Mouse (Mus musculus) neural tube, embryonic 12.5 days (tissue): Measurements from ENCODE around the gene Mgat3. TPM values are rescaled to one million over a fixed set of nuclear protein-coding genes. Genes with fewer than 3 reads are reported as not detected.

Experiments
- ATAC-seq: fragments of 200-750 bp; cut with Nextera tagmentation; 2 replicates; pipeline ENCODE4 v1.8.0; 2017; ENCODE audit warnings: low read depth, mild to moderate bottlenecking, moderate TSS enrichment, moderate library complexity; ENCODE audit not compliant: low FRiP score
- H3K27ac ChIP-seq: fragments of 300-500 bp; sonication (generic); 2 replicates; pipeline ENCODE4 v1.5.1; 2016
- H3K27me3 ChIP-seq: fragments of 300-500 bp; sonication (generic); replicated peaks from 2 replicates; pipeline ENCODE4 v1.6.1; 2016; ENCODE audit warnings: mild to moderate bottlenecking
- H3K36me3 ChIP-seq: fragments of 300-500 bp; sonication (generic); 2 replicates; pipeline ENCODE4 v1.6.1; 2016; ENCODE audit warnings: mild to moderate bottlenecking
- H3K4me1 ChIP-seq: fragments of 300-500 bp; sonication (generic); 2 replicates; pipeline ENCODE4 v1.6.1; 2016
- H3K4me2 ChIP-seq: fragments of 300-500 bp; sonication (generic); replicated peaks from 2 replicates; pipeline ENCODE4 v1.6.1; 2016; ENCODE audit warnings: mild to moderate bottlenecking
- H3K4me3 ChIP-seq: fragments of 300-500 bp; sonication (generic); 2 replicates; pipeline ENCODE4 v1.5.1; 2016
- H3K9ac ChIP-seq: fragments of 300-500 bp; sonication (generic); 2 replicates; pipeline ENCODE4 v1.6.1; 2016; ENCODE audit warnings: mild to moderate bottlenecking
- H3K9me3 ChIP-seq: fragments of 300-500 bp; sonication (generic); 2 replicates; pipeline ENCODE4 v1.6.1; 2016; ENCODE audit warnings: mild to moderate bottlenecking
- WGBS: fragments of 180-500 bp; shearing (Covaris S2); methylation state at CpG from one replicate; pipeline ENCODE4 v1.1.7; 2016; 5-methylcytosine and 5-hydroxymethylcytosine counted together
- polyA plus RNA-seq: library from polyadenylated mRNA; unstranded; fragments of >200 nt; fragmentation: Nextera tagmentation; extraction: Ambion mirVana; gene quantifications from 2 replicates; pipeline ENCODE4 v1.2.1, GENCODE M21; 2016

Mgat3 gene
- polyA plus RNA-seq: 13.7 and 13.8 TPM in 2 replicates

DNA sequence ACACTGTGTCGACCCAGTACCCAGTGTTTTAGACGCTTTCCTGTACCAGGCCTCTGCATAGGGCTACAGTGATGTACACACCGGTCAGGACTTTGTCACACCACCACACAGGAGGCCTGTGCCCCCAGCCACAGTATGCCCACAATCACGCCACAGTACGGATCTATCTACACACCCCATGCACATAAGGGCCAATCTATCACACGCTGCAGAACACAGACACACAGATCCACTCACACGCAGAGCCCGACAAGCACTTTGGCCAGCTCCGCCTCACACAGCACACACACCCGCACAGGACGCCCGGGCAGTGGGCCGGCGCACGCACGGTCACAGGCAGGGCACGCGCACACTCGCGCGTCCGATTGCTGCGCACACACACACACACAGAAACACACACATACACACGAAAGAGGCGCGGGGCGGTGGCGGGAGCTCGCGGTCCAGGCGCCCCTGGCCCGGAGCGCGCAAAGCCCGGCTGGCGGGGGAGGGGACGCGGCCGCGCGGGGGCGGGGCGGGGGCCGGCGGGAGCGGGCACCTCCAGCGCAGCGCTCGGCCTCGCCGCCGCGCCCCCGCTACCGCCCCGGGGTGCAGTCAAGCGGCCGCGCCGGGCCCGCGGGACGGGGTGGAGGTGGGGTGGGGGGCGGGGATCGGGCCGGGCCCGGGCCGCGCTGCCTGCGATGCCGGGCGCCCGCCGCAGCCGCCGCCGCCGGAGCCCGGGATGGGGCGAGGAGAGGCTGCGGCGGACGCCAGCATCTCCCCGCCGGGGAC is at the start of gene Mgat3:
Gene Mgat3, plus strand, starts transcription at position 721 of the 771 bp plus-strand sequence.
- no peaks in the 10 kb centered on the region for H3K27me3 ChIP-seq
- H3K4me3 ChIP-seq: peak within 1 kb of the TSS; percentile 96
- H3K4me1 ChIP-seq: peaks cover 20% of the 10 kb centered on the region
- no peaks in the 10 kb centered on the region for H3K9me3 ChIP-seq
- ATAC-seq: peak; percentile 62
- H3K4me2 ChIP-seq: peak within 1 kb of the TSS; percentile 85
- peak within 1 kb of the TSS; percentile 98 for H3K9ac ChIP-seq
- peak within 1 kb of the TSS; percentile 92 for H3K27ac ChIP-seq
- WGBS: 3% methylated on average over 52 of the region's 85 CpGs
- H3K36me3 ChIP-seq: no peaks in the 10 kb centered on the region

DNA sequence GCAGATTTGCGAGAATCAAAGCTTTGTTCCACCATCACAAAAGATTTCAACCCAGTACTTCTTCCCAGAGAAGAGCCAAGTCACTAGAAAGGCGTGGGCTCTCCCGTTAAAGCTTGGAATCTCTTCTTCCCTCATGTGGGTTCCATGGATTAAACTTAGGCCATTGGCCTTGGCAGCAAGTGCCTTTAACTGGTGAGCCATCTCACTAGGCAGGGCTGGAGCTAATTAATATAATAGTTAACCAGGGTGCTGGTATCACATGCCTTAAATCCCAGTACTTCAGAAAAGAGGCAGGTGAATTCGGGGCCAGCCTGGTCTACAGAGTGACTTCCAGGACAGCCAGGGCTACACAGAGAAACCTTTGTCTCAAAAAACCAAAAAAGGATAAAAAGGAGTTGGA is 48.9 kb upstream of the Mgat3 start:
- 77% methylated on average over 4 of the region's 4 CpGs for WGBS
- no peak overlapping the region for H3K4me2 ChIP-seq
- H3K9ac ChIP-seq: no peak overlapping the region
- no peaks in the 10 kb centered on the region for H3K4me1 ChIP-seq
- ATAC-seq: no peak
- no peak overlapping the region for H3K27ac ChIP-seq
- H3K9me3 ChIP-seq: no peaks in the 10 kb centered on the region
- H3K4me3 ChIP-seq: no peak overlapping the region
- no peaks in the 10 kb centered on the region for H3K36me3 ChIP-seq
- no peaks in the 10 kb centered on the region for H3K27me3 ChIP-seq

DNA sequence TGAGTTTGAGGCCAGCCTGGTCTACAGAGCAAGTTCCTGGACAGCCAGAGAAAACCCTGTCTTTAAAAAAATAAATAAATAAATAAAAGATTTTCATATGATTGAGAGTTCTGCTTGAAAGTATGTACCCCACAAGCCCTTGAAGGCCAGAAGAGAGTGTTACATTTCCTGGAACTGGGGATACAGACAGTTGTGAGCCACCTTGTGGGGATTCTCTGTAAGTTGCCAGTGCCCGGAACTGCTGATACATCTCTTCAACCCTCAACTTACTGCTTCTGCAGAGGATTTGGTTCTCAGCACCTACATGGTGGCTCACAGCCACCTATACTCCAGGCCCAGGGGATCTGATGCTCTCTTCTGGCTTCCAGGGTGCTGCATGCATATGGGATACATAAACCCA is 46.3 kb upstream of the Mgat3 start:
- Histone ChIP-seq H3K9ac (no peak overlapping the region), H3K4me1 (no peaks in the 10 kb centered on the region), H3K4me3 (no peak overlapping the region), H3K27me3 (no peaks in the 10 kb centered on the region), H3K27ac (no peak overlapping the region), H3K4me2 (no peak overlapping the region), H3K9me3 (no peaks in the 10 kb centered on the region), H3K36me3 (no peaks in the 10 kb centered on the region)
- 78% methylated on average over 1 of the region's 1 CpGs for WGBS
- no peak for ATAC-seq

DNA sequence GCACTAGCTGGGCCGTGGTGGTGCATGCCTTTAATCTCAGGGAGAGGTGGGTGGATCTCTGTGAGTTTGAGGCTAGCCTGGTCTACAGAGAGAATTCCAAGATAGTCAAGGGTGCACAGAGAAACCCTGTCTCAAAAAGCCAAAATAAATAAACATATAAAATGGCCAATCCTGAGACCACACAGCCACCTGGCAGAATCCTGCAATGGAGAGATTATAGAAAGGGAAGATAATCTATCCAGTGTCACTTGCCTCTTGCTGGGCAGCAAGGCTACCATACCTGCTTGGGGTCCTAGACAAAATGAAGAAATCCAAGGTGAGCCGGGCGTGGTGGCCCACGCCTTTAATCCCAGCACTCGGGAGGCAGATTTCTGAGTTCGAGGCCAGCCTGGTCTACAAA is 43.5 kb upstream of the Mgat3 start:
- Histone ChIP-seq H3K4me1 (peaks cover 13% of the 10 kb centered on the region), H3K4me3 (no peak overlapping the region), H3K9me3 (no peaks in the 10 kb centered on the region), H3K27ac (no peak overlapping the region), H3K9ac (no peak overlapping the region), H3K4me2 (no peak overlapping the region), H3K27me3 (no peaks in the 10 kb centered on the region), H3K36me3 (no peaks in the 10 kb centered on the region)
- WGBS: 90% methylated on average over 6 of the region's 6 CpGs
- no peak for ATAC-seq

DNA sequence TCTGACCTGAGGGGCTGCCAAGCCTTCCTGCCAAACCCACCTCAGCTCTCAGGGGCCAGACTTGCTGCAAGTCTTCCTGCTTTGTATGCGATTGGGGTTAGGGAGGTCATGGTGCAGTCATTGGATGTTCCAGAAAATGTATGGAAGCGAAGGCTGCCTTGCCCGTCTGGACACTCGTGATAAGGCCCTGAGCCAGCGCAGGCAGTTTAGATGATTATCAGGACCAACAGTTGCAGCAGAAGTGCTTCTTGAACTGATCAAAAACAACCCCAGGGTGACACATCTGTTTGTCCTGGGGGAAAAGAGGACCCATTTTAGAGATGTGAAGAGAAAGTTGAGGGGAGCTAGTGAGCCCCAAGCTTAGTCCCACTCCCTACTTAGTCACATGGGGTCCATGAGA is 42.8 kb upstream of the Mgat3 start:
- H3K9me3 ChIP-seq: no peaks in the 10 kb centered on the region
- 90% methylated on average over 5 of the region's 5 CpGs for WGBS
- H3K9ac ChIP-seq: no peak overlapping the region
- no peak overlapping the region for H3K4me2 ChIP-seq
- no peak overlapping the region for H3K27ac ChIP-seq
- H3K27me3 ChIP-seq: no peaks in the 10 kb centered on the region
- no peak for ATAC-seq
- no peaks in the 10 kb centered on the region for H3K36me3 ChIP-seq
- H3K4me1 ChIP-seq: peaks cover 13% of the 10 kb centered on the region
- no peak overlapping the region for H3K4me3 ChIP-seq

DNA sequence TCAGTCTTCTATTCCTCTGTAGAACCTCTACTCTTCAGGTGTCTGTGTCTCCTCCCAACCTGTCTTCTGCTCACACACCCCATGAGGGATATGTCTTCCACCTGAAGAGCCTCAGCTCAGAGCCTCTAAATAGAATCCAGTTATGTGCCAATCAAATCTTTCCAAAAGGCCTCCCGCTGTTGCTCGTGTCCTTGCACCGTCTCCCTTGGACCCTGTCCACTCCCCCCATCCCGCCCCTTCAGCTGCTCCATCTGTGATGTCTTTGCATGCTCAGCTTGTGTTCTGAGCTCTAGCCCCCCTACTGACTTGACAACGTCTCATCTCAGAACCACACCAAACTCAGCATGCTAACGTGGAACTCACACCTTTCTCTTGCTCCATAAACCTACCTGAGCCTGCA is 42.1 kb upstream of the Mgat3 start:
- Histone ChIP-seq H3K27me3 (no peaks in the 10 kb centered on the region), H3K27ac (no peak overlapping the region), H3K4me2 (no peak overlapping the region), H3K9me3 (no peaks in the 10 kb centered on the region), H3K9ac (no peak overlapping the region), H3K4me3 (no peak overlapping the region), H3K4me1 (peaks cover 13% of the 10 kb centered on the region), H3K36me3 (no peaks in the 10 kb centered on the region)
- no peak for ATAC-seq
- 81% methylated on average over 6 of the region's 6 CpGs for WGBS

DNA sequence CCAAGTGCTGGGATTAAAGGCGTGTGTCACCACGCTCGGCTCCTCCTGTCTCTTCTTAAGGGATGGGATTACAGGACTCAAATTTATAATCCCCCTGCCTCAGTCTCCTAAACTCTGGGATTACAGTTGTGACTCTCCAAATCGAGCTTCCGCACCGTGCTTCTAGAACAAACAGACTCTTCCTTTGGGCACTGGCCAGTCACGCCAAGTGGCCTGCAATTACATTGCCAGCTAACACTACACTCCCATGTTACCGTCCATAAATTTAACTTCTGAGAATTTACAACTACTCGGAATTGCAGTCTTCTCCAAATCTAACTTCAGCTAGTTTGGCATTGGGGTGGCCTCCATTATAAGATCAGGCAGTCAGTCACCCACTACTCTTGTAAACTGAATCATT is 41.1 kb upstream of the Mgat3 start:
- H3K4me2 ChIP-seq: peak overlapping the region; percentile 93
- no peaks in the 10 kb centered on the region for H3K27me3 ChIP-seq
- H3K27ac ChIP-seq: no peak overlapping the region
- H3K36me3 ChIP-seq: peaks cover 3% of the 10 kb centered on the region
- no peak overlapping the region for H3K9ac ChIP-seq
- ATAC-seq: no peak; the same call in 1 of the 2 replicates
- H3K9me3 ChIP-seq: no peaks in the 10 kb centered on the region
- H3K4me3 ChIP-seq: peak overlapping the region; percentile 66; the same call in 1 of the 2 replicates
- peaks cover 13% of the 10 kb centered on the region for H3K4me1 ChIP-seq
- WGBS: 82% methylated on average over 9 of the region's 9 CpGs

DNA sequence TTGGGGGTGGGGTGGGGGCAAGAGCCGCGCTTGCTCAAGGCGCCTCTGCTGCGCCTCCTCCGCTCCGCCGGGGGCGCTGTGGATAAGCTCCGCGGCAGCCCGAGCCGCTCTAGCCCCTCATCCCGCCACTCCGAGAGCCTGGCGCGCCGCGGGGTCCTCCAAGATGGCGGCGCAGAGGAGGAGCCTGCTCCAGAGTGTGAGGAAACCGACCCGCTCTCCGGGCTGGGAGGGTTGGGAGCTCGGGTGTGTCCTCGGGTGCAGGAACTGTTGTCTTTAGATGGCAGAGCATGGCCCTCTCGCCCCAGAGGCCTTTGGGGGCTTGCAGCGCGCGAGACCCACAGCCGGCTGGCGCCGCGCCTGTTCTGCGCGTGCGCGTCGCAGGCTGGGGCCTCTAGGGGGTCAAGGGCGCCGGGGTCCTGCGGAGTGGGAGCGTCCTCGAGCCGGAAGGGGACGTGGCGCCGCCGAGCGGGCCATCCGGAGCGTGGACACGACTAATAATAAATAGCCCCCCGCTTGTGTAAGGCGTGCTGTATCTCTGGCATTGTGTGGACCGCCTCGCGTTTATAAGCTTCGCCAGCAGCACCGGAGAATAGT is 40.4 kb upstream of the Mgat3 start, which contains the start of gene Tab1:
Gene Tab1, plus strand, starts transcription at position 135 of the 594 bp plus-strand sequence.
- ATAC-seq: peak; percentile 94
- Histone ChIP-seq H3K4me2 (peak within 1 kb of the TSS; percentile 93), H3K27me3 (no peaks in the 10 kb centered on the region), H3K4me1 (peaks cover 14% of the 10 kb centered on the region), H3K4me3 (peak within 1 kb of the TSS; percentile 66), H3K9me3 (no peaks in the 10 kb centered on the region), H3K36me3 (peaks cover 3% of the 10 kb centered on the region), H3K27ac (peak within 1 kb of the TSS; percentile 98), H3K9ac (peak within 1 kb of the TSS; percentile 88)
- WGBS: under 1% methylated on average over 59 of the region's 59 CpGs

DNA sequence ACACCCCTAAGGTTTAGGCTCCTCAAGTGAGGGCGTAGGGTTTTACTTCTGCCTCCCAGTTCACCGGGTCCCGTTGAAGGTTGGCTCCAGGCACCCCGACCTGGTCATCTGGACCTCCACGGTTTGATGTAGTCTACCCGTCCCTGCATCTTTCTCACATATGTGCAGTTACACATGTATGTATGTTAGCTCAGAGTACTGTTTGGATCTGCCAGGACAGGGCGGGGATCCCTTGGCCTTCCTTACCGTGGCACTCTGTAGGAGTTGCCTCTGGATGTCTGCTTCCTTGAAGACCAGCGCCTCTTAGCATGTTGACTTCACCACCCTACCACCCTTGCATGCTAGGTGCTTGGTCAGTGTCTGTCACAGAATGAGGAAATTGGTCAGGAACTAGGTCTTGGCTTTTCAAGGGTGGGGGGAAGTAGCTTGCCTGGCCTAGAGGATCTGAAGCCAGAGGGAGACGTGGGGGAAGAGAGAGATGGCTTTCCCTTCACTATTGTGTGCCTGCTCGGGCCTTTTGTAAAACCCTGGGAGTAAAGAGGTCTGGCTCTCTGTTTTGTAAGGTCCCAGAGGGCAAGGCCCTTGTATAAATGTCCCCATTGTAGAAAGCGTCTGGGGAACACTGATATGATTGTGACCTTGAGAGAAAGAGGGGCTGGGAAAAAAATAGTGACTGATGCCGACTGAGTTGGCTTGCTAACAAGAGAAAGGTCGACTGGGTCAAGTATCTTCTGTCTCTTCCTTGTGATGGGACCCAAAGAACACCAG is 39.7 kb upstream of the Mgat3 start:
- H3K4me2 ChIP-seq: peak overlapping the region; percentile 93
- peaks cover 3% of the 10 kb centered on the region for H3K36me3 ChIP-seq
- peak overlapping the region; percentile 66 for H3K4me3 ChIP-seq
- 12% methylated on average over 14 of the region's 14 CpGs for WGBS
- peak overlapping the region; percentile 88 for H3K9ac ChIP-seq
- ATAC-seq: peak; percentile 48
- H3K27ac ChIP-seq: peak overlapping the region; percentile 98
- peaks cover 18% of the 10 kb centered on the region for H3K4me1 ChIP-seq
- H3K27me3 ChIP-seq: no peaks in the 10 kb centered on the region
- H3K9me3 ChIP-seq: no peaks in the 10 kb centered on the region

DNA sequence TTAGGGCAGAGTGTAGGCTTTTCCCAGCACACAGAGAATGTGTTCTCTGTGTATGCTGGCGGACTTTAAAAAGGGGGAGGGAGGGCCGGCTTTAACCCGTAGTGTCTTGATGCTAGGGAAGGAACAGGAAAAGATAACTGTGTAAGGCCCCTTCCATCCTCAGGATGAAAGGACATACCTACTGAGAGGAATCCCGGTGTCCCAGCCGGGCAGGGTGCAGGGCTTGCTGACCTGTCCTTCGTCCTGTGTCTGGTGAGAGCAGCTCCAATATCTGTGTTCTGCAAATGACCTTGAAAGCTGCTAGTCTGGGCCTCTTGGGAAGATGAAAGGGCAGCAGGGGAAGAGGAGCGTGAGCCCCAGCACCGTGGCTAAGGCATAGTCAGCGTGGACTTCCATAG is 39.1 kb upstream of the Mgat3 start:
- Histone ChIP-seq H3K36me3 (peaks cover 4% of the 10 kb centered on the region), H3K4me2 (peak overlapping the region; percentile 93), H3K4me3 (peak overlapping the region; percentile 66; the same call in 1 of the 2 replicates), H3K27ac (no peak overlapping the region), H3K9ac (peak overlapping the region; percentile 88), H3K4me1 (peaks cover 18% of the 10 kb centered on the region), H3K9me3 (no peaks in the 10 kb centered on the region), H3K27me3 (no peaks in the 10 kb centered on the region)
- no peak for ATAC-seq
- 59% methylated on average over 9 of the region's 9 CpGs for WGBS

DNA sequence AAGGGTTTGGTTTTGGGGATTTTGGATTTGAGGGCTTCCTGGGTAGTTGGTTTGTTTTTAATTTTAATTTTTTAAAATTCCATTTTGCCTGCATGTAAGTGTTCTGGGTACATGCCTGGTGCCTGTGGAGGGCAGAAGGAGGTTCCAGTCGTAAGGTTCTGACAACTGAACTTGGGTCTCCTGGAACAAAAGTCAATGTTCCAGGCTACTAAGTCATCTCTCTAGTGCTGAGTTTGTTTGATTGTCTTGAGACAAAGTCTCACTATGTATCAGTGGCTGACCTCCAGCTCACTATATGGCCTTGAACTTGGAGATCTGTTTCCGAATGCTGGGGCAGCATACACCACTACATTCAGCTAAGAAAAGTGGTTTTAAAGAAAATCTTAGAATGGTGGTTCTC is 38.0 kb upstream of the Mgat3 start:
- Histone ChIP-seq H3K4me2 (no peak overlapping the region), H3K9me3 (no peaks in the 10 kb centered on the region), H3K27ac (no peak overlapping the region), H3K4me3 (no peak overlapping the region), H3K27me3 (no peaks in the 10 kb centered on the region), H3K36me3 (peaks cover 10% of the 10 kb centered on the region), H3K9ac (no peak overlapping the region), H3K4me1 (peaks cover 18% of the 10 kb centered on the region)
- no peak for ATAC-seq
- WGBS: 92% methylated on average over 2 of the region's 2 CpGs

DNA sequence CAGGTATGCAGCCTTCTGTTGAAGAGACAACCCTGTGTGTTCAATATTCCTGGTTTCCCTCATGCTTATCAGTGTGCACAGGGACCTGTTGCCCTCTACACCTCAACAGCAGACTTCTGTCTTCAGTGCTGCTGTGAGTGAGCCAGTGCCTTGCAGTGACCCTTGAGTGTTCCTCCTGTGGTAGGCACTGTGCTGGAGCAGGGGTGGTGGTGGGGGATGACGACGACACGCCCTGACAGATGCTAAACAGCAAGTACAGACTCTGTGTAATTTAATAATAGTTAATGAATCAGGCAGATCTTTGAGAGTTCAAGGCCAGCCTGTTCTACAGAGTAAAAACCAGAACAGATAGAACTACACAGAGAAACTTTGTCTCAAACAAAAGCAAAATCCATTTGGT is 36.9 kb upstream of the Mgat3 start:
- Histone ChIP-seq H3K4me3 (no peak overlapping the region), H3K4me1 (peaks cover 18% of the 10 kb centered on the region), H3K9ac (no peak overlapping the region), H3K27ac (no peak overlapping the region), H3K4me2 (no peak overlapping the region), H3K9me3 (no peaks in the 10 kb centered on the region), H3K27me3 (no peaks in the 10 kb centered on the region), H3K36me3 (peaks cover 20% of the 10 kb centered on the region)
- ATAC-seq: no peak
- WGBS: over 99% methylated on average over 3 of the region's 3 CpGs
